Mouse (Mus musculus): Measurements from ENCODE around the gene Psen1. TPM values are rescaled to one million over a fixed set of nuclear protein-coding genes. Genes with fewer than 3 reads are reported as not detected.

Psen1 gene
- polyA plus RNA-seq, 1 experiment from 2014 or later: 59.5 TPM

- no peak for TF ChIP-seq CTCF (IDR thresholded peaks at IDR 0.05; ENCODE audit: low read depth)
- ATAC-seq (replicated peaks; ENCODE audit: low FRiP score, low read depth) (no peak), DNase-seq (ENCODE audit: low spot score) (no peak)
- 71% methylated on average over 10 of the region's 10 CpGs for WGBS
- peaks cover 32% of the 10 kb centered on the region for H3K4me1 ChIP-seq (replicated peaks; ENCODE audit: insufficient read depth, low read length)
- H3K36me3 ChIP-seq (ENCODE audit: insufficient read depth, low read length): no peaks in the 10 kb centered on the region
- no peaks in the 10 kb centered on the region for H3K9me3 ChIP-seq (replicated peaks; ENCODE audit: low read length)
- peak overlapping the region; percentile 66; the same call in 1 of the 2 replicates for H3K4me2 ChIP-seq (ENCODE audit: low read length)
- no peaks in the 10 kb centered on the region for H3K27me3 ChIP-seq (ENCODE audit: insufficient read depth, low read length)
- no peak overlapping the region for H3K4me3 ChIP-seq (replicated peaks; ENCODE audit: low read depth, low read length)
- no peak overlapping the region for H3K9ac ChIP-seq (ENCODE audit: low read depth, low read length)
- no peak overlapping the region for H3K27ac ChIP-seq
Observed at GRCm38 (mm10) chr12:83764519-83764918, 76.6 kb downstream of the Psen1 start.

- Histone ChIP-seq H3K9ac (ENCODE audit: low read depth, low read length) (no peak overlapping the region), H3K4me1 (replicated peaks; ENCODE audit: insufficient read depth, low read length) (peaks cover 43% of the 10 kb centered on the region), H3K9me3 (replicated peaks; ENCODE audit: low read length) (no peaks in the 10 kb centered on the region), H3K36me3 (ENCODE audit: insufficient read depth, low read length) (no peaks in the 10 kb centered on the region), H3K27ac (no peak overlapping the region), H3K4me3 (replicated peaks; ENCODE audit: low read depth, low read length) (no peak overlapping the region), H3K4me2 (ENCODE audit: low read length) (no peak overlapping the region), H3K27me3 (ENCODE audit: insufficient read depth, low read length) (no peaks in the 10 kb centered on the region)
- DNase-seq (ENCODE audit: low spot score) (no peak), ATAC-seq (replicated peaks; ENCODE audit: low FRiP score, low read depth) (no peak)
- TF ChIP-seq CTCF (IDR thresholded peaks at IDR 0.05; ENCODE audit: low read depth): no peak
- 84% methylated on average over 13 of the region's 13 CpGs for WGBS
Observed at GRCm38 (mm10) chr12:83765965-83766603, 78.1 kb downstream of the Psen1 start.

GRCm38 (mm10) chr12:83767833-83768232, 79.9 kb downstream of the Psen1 start:
- no peaks in the 10 kb centered on the region for H3K27me3 ChIP-seq (ENCODE audit: insufficient read depth, low read length)
- ATAC-seq (replicated peaks; ENCODE audit: low FRiP score, low read depth): peak; percentile 9; the same call in 1 of the 2 replicates
- H3K4me2 ChIP-seq (ENCODE audit: low read length): 0 out of 2 replicates have a peak overlapping the region, but pooled peaks have one; percentile 4
- no peak for TF ChIP-seq CTCF (IDR thresholded peaks at IDR 0.05; ENCODE audit: low read depth)
- H3K4me1 ChIP-seq (replicated peaks; ENCODE audit: insufficient read depth, low read length): peaks cover 41% of the 10 kb centered on the region
- H3K27ac ChIP-seq: peak overlapping the region; percentile 85
- H3K36me3 ChIP-seq (ENCODE audit: insufficient read depth, low read length): no peaks in the 10 kb centered on the region
- H3K4me3 ChIP-seq (replicated peaks; ENCODE audit: low read depth, low read length): no peak overlapping the region
- no peaks in the 10 kb centered on the region for H3K9me3 ChIP-seq (replicated peaks; ENCODE audit: low read length)
- 0 out of 2 replicates have a peak overlapping the region, but pooled peaks have one; percentile 35 for H3K9ac ChIP-seq (ENCODE audit: low read depth, low read length)
- DNase-seq (ENCODE audit: low spot score): no peak
- 58% methylated on average over 9 of the region's 9 CpGs for WGBS

GRCm38 (mm10) chr12:83768235-83768899, 80.4 kb downstream of the Psen1 start:
- Histone ChIP-seq H3K9ac (ENCODE audit: low read depth, low read length) (0 out of 2 replicates have a peak overlapping the region, but pooled peaks have one; percentile 35), H3K27ac (peak overlapping the region; percentile 85), H3K4me3 (replicated peaks; ENCODE audit: low read depth, low read length) (no peak overlapping the region), H3K4me1 (replicated peaks; ENCODE audit: insufficient read depth, low read length) (peaks cover 38% of the 10 kb centered on the region), H3K36me3 (ENCODE audit: insufficient read depth, low read length) (no peaks in the 10 kb centered on the region), H3K27me3 (ENCODE audit: insufficient read depth, low read length) (no peaks in the 10 kb centered on the region), H3K4me2 (ENCODE audit: low read length) (0 out of 2 replicates have a peak overlapping the region, but pooled peaks have one; percentile 4), H3K9me3 (replicated peaks; ENCODE audit: low read length) (no peaks in the 10 kb centered on the region)
- WGBS: 27% methylated on average over 14 of the region's 14 CpGs
- ATAC-seq (replicated peaks; ENCODE audit: low FRiP score, low read depth): peak; percentile 63
- peak; percentile 81 for DNase-seq (ENCODE audit: low spot score)
- no peak for TF ChIP-seq CTCF (IDR thresholded peaks at IDR 0.05; ENCODE audit: low read depth)

GRCm38 (mm10) chr12:83770418-83771256, 82.7 kb downstream of the Psen1 start:
- H3K27me3 ChIP-seq (ENCODE audit: insufficient read depth, low read length): no peaks in the 10 kb centered on the region
- H3K4me1 ChIP-seq (replicated peaks; ENCODE audit: insufficient read depth, low read length): peaks cover 27% of the 10 kb centered on the region
- 5% methylated on average over 25 of the region's 25 CpGs for WGBS
- 0 out of 2 replicates have a peak overlapping the region, but pooled peaks have one; percentile 0 for H3K4me3 ChIP-seq (replicated peaks; ENCODE audit: low read depth, low read length)
- ATAC-seq (replicated peaks; ENCODE audit: low FRiP score, low read depth) (peak; percentile 73), DNase-seq (ENCODE audit: low spot score) (peak; percentile 93)
- TF ChIP-seq CTCF (IDR thresholded peaks at IDR 0.05; ENCODE audit: low read depth): peak; percentile 91
- H3K9me3 ChIP-seq (replicated peaks; ENCODE audit: low read length): no peaks in the 10 kb centered on the region
- H3K36me3 ChIP-seq (ENCODE audit: insufficient read depth, low read length): no peaks in the 10 kb centered on the region
- H3K9ac ChIP-seq (ENCODE audit: low read depth, low read length): no peak overlapping the region
- peak overlapping the region; percentile 55 for H3K4me2 ChIP-seq (ENCODE audit: low read length)
- H3K27ac ChIP-seq: peak overlapping the region; percentile 85

GRCm38 (mm10) chr12:83775621-83776020, 87.7 kb downstream of the Psen1 start:
- no peak overlapping the region for H3K4me3 ChIP-seq (replicated peaks; ENCODE audit: low read depth, low read length)
- H3K9me3 ChIP-seq (replicated peaks; ENCODE audit: low read length): no peaks in the 10 kb centered on the region
- no peak overlapping the region for H3K9ac ChIP-seq (ENCODE audit: low read depth, low read length)
- 82% methylated on average over 12 of the region's 12 CpGs for whole genome bisulfite sequencing
- peaks cover under 1% of the 10 kb centered on the region; the same call in 1 of the 2 replicates for H3K4me1 ChIP-seq (replicated peaks; ENCODE audit: insufficient read depth, low read length)
- ATAC-seq (replicated peaks; ENCODE audit: low FRiP score, low read depth): no peak
- no peak overlapping the region for H3K27ac ChIP-seq
- H3K27me3 ChIP-seq (ENCODE audit: insufficient read depth, low read length): no peaks in the 10 kb centered on the region
- no peak overlapping the region for H3K4me2 ChIP-seq (ENCODE audit: low read length)
- TF ChIP-seq CTCF (IDR thresholded peaks at IDR 0.05; ENCODE audit: low read depth): no peak
- H3K36me3 ChIP-seq (ENCODE audit: insufficient read depth, low read length): 0 out of 2 replicates have a peak, but pooled peaks cover 3% of the 10 kb centered on the region
- no peak for DNase-seq (ENCODE audit: low spot score)
